Mouse (Mus musculus) retina, embryonic 14.5 days (tissue): Measurements from ENCODE around the gene Slc7a11.

Experiments
- DNase-seq: peaks from one replicate; pipeline ENCODE4 v3.0.0-alpha.2; 2015; ENCODE audit warnings: low spot score

The Slc7a11 gene

DNA sequence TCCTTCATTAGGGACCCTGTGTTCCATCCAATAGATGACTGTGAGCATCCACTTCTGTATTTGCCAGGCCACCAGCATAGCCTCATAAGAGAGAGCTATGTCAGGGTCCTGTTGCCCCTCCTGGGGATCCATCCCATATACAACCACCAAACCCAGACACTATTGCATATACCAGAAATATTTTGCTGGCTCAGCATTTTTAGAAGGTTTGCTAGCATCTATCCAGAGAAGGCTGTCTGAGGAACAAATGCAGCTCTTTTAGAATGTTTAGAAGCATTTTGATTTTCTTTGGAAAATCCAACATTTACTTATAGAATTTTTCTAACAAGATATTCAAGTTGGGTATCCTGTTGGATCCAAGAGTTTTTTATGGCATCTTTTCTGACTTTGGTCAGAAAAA lies 299.3 kb downstream of the Slc7a11 start:
- no peak for DNase-seq

DNA sequence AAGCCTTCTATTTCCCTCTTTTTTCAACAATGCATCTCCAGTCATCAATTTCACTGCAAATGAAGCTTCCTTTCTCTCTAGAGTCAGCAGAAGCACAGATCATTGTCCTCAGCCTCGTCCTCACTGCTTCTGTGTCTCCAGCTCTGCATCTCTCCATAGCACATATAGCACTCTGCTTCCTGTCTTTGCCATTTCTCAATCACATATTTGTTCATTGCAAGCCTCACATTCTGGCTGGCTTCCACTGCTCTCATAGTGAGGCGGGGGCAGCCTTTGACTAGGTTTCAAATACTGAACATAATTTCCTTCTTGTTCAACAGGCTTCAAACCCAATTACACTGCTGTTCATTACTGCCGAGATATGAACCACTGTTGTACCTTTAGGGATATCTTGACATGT lies 305.1 kb downstream of the Slc7a11 start:
- no peak for DNase-seq

GRCm38 (mm10) chr3:50132204-50132603 lies 311.2 kb downstream of the Slc7a11 start:
- no peak for DNase-seq

DNA sequence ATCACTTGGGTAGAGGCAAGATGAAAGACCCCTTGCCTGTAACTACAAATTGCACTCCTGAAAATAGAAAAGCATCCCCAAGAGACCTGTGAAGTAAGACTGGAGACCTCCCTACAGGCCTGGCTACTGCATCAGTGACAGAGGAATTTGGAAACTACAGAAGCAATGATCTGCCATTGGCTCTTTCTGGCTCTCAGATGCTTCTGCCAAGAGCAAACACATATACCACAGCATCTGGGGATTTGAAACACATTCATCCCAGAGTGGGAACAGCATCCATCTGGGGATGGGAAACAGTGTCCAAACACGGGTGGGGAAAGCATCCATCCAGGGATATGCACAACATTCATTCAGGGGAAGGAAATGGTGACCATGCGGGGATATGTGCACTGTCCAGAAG lies 313.1 kb downstream of the Slc7a11 start:
- no peak for DNase-seq

DNA sequence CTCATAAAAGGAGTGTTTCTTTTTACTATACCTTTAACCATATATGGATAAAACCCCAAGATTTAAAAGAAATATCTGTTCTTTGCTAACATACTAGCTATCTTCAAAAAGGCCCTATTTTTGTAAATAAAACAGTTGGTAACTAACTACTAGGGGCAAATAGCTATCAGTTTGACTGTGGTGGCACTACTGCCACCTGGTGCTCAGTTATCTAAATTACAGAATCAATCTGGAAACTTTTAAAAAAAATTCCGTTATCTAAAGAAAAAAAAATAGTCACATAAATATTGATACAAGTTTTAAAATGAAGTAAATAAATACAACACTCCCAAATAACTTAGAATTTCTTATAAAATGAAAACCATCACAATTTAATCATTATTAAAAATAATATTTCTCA lies 322.4 kb downstream of the Slc7a11 start:
- DNase-seq: peak; percentile 15

DNA sequence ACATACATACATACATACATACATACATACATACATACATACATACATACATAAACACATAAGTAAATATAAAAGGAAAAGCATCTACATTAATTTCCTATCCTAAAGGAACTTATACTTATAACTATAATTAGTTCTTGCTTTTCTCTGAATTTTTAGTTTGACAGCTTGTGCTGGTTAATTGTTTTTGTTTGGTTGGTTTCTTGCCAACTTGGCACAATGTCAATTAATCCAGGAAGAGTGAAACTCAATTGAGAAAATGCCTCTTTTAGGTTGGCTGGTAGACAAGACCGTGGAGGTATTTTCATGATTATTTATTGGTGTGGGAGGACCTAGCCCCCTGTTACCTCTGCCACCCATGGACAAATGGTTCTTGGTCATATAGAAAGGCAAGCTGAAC lies 327.1 kb downstream of the Slc7a11 start:
- DNase-seq: no peak

DNA sequence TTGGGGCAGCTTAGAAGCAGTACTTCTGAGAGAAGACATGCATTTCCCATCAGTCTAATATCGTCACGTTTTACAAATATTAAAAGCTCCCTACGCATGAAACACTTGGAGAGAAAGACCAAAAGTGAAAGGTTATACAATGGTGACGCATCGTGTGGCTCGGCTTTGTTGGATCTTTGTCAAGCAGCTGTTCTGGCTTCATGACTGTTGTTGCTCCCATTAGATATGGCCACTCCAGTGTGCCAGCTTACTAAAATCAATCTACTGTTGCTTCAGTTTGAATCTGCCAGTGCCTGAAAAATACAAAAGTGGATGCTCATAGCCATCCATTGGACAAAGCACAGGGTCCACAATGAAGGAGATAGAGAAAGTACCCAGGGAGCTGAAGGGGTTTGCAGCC lies 337.9 kb downstream of the Slc7a11 start:
- DNase-seq: no peak

GRCm38 (mm10) chr3:50094404-50095092 lies 348.9 kb downstream of the Slc7a11 start:
- no peak for DNase-seq

GRCm38 (mm10) chr3:50076979-50077378 lies 366.4 kb downstream of the Slc7a11 start:
- DNase-seq: peak; percentile 85

GRCm38 (mm10) chr3:50063396-50063795 lies 380.0 kb downstream of the Slc7a11 start:
- no peak for DNase-seq

DNA sequence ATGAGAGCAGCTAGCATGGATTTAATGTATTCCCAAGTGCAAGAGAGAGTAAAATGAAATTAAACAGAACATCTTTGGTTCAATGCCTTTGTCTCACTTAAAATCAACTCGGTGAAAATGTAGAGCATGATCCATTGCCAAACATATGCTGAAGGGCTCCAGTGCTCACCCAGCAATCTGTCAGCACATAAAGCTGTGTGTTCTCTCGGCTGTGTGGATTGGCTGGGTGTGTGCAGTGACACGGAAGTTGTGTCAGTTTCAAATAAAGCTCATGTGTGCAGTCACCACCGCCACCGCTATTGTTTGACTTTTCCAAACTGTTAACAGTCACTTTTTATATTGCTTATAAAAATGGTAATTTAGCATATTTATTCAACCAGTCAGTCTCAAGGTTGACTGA lies 398.7 kb downstream of the Slc7a11 start:
- peak; percentile 53 for DNase-seq

- no peak for DNase-seq
Observed at GRCm38 (mm10) chr3:50044160-50044559, 399.3 kb downstream of the Slc7a11 start.

GRCm38 (mm10) chr3:50041141-50041540 lies 402.3 kb downstream of the Slc7a11 start:
- DNase-seq: no peak

DNA sequence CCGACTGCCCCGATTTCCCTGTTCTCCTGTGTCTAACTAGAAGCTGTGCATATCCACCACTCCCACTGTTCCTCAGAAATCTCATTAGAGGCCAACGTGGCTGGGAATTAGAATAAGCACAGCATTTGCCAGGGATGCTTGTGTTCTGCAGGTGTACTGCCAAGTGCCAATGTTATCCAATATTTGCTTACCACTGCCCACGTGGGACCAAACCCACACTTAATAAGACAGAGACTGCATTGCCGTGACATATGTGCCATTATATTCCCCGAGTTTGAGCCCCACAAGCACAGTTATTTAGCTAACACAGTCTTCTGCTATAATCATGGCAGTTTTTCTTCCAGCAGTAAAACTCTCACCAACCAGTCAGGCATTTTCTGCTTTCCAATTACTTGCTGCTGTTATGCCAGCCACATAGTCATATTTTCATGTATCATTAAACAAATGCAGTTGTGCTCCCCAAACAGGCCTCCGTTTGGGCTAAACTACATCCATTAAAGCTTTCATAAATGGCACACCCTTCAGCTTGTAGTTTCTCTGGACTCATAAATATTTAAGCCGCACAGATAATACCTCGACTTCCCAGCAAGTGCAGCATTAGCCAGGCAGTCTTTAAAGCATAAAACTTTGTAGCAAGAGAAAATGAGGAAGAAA lies 407.4 kb downstream of the Slc7a11 start:
- no peak for DNase-seq

DNA sequence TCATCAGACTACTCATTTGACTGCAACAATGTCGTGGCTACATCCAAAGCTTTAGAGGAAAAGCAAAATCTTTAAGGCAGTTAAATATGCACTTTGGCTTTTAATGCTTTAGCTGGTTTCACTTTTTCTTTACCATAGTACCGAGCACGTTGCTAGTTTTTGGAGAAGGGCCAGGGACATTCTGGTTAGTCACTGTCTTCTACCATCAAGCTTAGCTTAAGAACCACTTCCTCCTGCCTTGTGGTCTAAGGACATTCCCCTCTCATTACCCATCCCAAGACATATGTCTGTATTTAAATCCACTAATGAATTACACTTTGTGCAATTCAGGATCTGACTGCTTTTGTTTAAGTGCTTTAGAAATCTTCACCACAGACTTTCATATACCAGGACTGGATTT lies 410.1 kb downstream of the Slc7a11 start:
- no peak for DNase-seq

- no peak for DNase-seq
Observed at GRCm38 (mm10) chr3:50026039-50026438, 417.4 kb downstream of the Slc7a11 start.

DNA sequence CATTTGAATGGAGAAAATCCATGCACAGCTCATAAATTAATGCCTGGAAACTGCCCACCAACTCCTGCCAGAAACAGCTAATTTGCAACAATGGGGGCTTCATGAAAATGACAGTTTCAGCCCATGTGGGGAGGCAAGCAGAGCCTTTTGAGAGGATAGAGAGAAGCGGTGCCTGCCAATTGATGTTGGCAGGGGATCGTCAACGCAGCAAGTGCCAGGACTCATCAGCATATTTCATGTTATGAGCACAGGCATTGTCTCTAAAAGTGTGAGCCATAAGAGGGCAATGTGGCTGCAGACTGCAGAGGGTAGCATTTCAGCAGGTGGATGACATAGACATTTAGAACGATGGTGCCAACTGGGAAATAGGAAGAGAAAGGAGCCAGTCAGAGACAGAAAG lies 429.0 kb downstream of the Slc7a11 start:
- DNase-seq: peak; percentile 25

DNA sequence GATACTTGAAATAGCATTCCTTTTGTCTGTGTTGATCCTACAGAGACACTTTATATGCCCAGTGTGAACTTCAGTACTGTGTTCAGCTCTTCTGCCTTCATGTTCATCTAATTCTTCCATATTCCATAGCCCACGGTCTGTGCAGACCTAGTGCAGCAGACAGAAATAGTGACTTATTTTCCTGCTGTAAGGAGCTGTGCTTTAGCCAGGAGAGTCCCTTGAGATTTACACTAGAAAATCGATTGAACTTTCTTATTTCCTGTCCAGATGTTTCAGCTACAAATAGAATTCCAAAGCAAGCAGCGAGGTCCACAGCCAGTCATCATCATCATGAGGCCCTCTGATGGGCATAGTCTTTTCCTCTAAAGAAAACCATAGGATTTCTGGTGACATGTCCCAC lies 431.4 kb downstream of the Slc7a11 start:
- no peak for DNase-seq

DNA sequence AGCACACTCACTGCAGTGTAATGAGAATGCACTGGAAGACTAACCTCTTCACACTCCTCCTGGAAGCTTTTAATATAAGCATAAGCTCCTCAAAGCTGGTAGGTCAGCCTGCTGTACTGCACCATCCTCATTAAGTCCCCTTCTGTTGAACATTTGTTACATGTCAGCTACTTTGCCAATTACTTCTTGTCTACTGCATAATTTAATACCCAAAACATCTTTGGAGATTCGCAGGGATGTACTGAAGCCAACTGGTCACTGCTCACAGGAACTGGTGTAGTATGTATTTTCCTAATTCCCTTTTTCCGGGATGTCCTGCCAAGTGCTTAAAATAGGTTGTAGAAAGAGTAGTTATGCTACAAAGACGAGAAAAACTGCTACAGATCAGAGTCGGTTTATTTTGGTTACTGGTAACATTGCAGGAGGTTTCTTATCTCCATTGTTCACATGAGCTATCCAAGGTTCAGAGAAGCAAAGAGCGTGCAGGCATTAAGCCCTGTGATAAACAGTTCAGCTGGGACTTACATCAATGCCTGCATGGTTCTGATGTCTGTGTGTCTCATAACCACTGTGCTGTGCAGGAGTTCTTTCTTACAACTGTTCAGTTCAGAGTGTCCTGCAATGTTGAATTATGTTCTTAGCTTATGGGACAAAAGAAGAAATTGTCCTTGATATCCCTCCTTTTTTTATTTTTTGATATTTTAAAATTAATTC lies 439.3 kb downstream of the Slc7a11 start:
- DNase-seq: no peak

GRCm38 (mm10) chr3:50002067-50002466 lies 441.3 kb downstream of the Slc7a11 start:
- DNase-seq: no peak

GRCm38 (mm10) chr3:50001635-50002034 lies 441.8 kb downstream of the Slc7a11 start:
- no peak for DNase-seq

GRCm38 (mm10) chr3:49992891-49993290 lies 450.5 kb downstream of the Slc7a11 start:
- DNase-seq: no peak

- no peak for DNase-seq
Observed at GRCm38 (mm10) chr3:49987236-49987635, 456.2 kb downstream of the Slc7a11 start.
